Mouse (Mus musculus): ENCODE results near the gene H2-T23.

Gene H2-T23

GRCm38 (mm10) chr17:35993675-35994074, 39.0 kb downstream of the H2-T23 start:
- peak; percentile 84 for DNase-seq (ENCODE audit: low read depth, low spot score)

GRCm38 (mm10) chr17:35991781-35992180, 40.9 kb downstream of the H2-T23 start:
- DNase-seq (ENCODE audit: low read depth, low spot score) = peak; percentile 56

GRCm38 (mm10) chr17:35981776-35982175, 50.9 kb downstream of the H2-T23 start:
- peak; percentile 82 for DNase-seq (ENCODE audit: low read depth, low spot score)

GRCm38 (mm10) chr17:35980363-35980754, 52.3 kb downstream of the H2-T23 start:
- DNase-seq (ENCODE audit: low read depth, low spot score) = peak; percentile 48

Measured in R1 (cell line).